Mouse (Mus musculus) right cerebral cortex, adult 2 months (tissue): ENCODE measurements at regions not wholly inside any gene's neighbourhood (a gene's known extent, or its start where the extent isn't known, plus 50 kb on each side); places are given as distances from the start of the nearest gene placed in this dataset.

Source experiments
- DNase-seq, 2 experiments: peaks; one replicate each; pipeline ENCODE4 v3.0.0; 2021 to 2022; ENCODE audit warnings: low spot score in 2 of 2

- DNase-seq = no peak
Measured at GRCm38 (mm10) chr4:93451357-93451756, 116.0 kb upstream of the Tusc1 start.

DNA sequence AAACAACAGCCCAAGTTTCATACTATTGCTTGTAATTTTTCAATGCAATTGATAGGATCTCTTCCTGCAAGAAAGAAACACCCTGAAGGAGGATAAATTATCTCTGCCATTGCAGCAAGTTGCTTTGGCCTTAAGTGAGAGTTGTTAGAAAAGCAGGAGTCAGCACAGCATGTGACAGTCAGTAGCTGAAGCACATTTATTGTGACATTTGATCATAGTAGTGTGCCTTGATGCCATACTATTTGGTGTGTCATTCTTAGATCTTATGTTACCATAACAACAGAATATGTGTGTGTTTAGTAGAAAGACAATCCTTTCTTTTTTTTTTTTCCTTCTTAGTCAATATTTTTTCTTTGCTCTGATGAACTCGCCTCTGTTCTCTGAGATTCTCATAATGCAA lies 115.5 kb upstream of the Tusc1 start:
- no peak for DNase-seq

DNA sequence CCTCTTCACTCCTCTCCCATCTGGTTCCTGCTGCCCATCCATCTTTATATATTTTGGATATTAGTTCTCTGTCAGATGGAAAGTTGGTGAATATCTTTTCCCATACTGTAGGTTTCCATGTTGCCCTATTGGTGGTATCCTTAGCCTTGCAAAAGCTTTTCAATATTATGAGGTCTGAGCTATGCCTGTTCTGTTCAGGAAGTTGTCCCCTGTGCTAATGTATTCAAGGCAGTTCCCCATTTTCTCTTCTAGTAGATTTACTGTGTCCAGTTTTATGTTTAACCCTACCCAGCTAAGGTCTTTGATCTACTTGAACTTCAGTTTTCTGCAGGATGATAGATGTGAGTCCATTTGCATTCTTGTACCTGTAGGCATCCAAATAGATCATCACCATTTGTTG lies 109.4 kb upstream of the Tusc1 start:
- DNase-seq = no peak

GRCm38 (mm10) chr4:93438587-93439336 lies 103.5 kb upstream of the Tusc1 start:
- no peak for DNase-seq

DNA sequence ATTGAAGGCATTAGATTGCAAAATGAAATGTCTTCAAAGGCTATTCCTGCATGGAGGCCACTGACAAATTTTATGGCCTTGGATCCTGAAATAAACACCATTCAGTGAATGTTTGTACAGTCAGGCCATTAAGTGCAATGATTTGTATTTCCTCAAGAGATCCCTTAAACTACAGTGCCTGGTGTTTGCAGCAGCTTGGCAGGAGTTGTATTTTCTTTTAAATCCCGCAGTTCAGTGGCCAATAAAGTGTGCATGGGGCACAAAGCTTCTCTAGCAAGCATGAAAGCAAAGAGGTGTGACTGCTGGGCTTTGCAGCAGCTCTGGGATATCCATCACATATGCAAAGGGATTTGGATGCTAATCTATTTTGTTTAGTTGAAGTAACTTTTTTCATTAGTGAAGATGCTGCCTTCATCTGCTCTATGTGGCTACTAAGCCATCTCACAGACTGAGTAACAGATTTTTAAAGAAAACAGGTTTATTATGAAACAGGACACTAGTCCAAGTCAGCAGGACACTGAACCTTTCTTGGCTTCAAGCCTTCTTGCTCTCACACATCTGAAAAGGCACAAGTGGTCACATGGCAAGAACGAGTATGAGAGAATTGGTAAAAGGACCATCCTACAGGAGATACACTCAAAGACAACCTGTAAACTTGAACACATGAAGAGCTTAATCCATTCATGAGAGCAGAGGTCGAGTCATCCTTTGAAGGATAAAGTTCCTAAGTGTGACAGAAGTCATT lies 102.2 kb upstream of the Tusc1 start:
- DNase-seq = no peak

- DNase-seq = no peak
Measured at GRCm38 (mm10) chr4:93412695-93413094, 77.4 kb upstream of the Tusc1 start.

DNA sequence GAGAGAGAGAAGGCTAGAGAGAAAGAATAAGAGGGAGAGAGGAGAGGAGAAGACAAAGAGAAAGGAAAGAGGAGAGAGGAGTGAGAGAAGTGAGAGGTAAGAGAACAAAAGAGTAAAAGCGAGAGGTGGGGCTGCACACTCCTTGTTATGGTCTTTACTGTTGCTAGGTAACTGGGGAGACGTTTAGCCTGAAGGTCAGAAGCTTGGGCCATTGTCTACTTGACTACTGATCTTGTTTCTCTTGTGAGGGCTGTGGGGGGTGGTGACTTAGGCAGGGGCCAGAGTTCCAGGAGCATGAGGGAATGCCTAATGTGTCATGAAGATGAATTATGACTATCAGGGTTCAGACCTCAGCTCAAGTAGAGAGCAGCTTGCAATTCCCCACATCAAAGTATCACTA lies 71.6 kb upstream of the Tusc1 start:
- no peak for DNase-seq

- no peak for DNase-seq
Measured at GRCm38 (mm10) chr4:93400579-93400978, 65.3 kb upstream of the Tusc1 start.
